Mouse (Mus musculus) bone marrow macrophage, adult 2 months (primary cell): ENCODE measurements around the gene Nmt1. TPM values are rescaled to one million over a fixed set of nuclear protein-coding genes. Genes with fewer than 3 reads are reported as not detected.
A peak's percentile ranks its signal among the peaks of the same experiment; 100 is the strongest.

Source experiments
- H3K27ac ChIP-seq: 2 replicates; pipeline ENCODE4 v1.5.1; 2012; ENCODE audit warnings: low read depth, low read length; ENCODE audit not compliant: insufficient read depth
- H3K4me1 ChIP-seq: 2 replicates; pipeline ENCODE4 v1.6.1; 2012; ENCODE audit warnings: low read length; ENCODE audit not compliant: control insufficient read depth, insufficient read depth
- H3K4me3 ChIP-seq: 2 replicates; pipeline ENCODE4 v1.5.1; 2012; ENCODE audit warnings: mild to moderate bottlenecking, low read length, moderate library complexity; ENCODE audit not compliant: insufficient read depth
- CTCF ChIP-seq: IDR thresholded peaks from 2 replicates; pipeline ENCODE4 v1.5.1; 2012; ENCODE audit warnings: low read depth, mild to moderate bottlenecking, low read length, moderate library complexity
- POLR2A ChIP-seq: IDR thresholded peaks from 2 replicates; pipeline ENCODE4 v1.6.1; 2012; ENCODE audit warnings: mild to moderate bottlenecking, low read depth, low read length, borderline replicate concordance
- polyA plus RNA-seq: library from polyadenylated mRNA; stranded (reverse); fragments of >200 nt; gene quantifications from 2 replicates; pipeline ENCODE4 v1.2.4, GENCODE M21; 2012; ENCODE audit not compliant: missing spikeins, insufficient read depth, insufficient read length

Nmt1 gene
- polyA plus RNA-seq, result 69.2 and 82.6 TPM in 2 replicates

DNA sequence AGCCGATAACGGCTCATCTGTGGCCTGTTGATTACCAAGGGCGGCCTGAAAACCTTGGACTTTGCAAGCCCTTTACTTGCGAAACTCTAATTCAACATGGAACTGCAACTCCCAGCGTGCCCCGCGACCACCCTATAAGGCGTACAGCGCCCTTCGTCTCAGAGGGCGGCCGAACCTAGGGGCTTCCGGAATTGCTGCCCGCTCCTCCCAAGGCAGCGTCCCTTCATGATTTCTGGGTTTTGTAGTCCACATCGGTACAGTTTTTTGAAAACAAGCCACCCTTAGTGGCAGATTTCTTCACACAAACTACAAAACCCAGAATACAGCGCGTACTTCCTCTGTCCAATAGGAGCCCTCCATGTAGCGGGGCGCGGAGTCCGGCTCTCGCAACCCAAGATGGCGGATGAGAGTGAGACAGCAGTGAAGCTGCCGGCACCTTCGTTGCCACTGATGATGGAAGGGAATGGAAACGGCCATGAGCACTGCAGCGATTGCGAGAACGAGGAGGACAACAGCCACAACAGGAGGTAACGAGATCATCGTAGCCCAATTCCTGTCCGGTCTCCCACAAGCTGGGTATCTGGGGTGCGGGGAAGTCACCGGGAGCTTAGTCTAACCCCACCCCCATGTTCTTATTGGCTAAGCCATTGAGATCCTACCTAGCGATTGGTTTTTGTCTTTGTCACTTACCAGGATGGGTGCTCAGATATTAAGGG, at the start of gene Nmt1, which contains the start of gene Dcakd:
Gene Nmt1, plus strand, starts transcription at position 15 of the 716 bp plus-strand sequence.
Gene Dcakd, minus strand, starts transcription at position 158 of the 716 bp plus-strand sequence.
- peak within 1 kb of the TSS; percentile 90 for H3K4me3 ChIP-seq
- peak within 1 kb of the TSS; percentile 96 for H3K27ac ChIP-seq
- TF ChIP-seq POLR2A (no peak; the same call in 1 of the 2 replicates), CTCF (no peak)
- peaks cover 55% of the 10 kb centered on the region for H3K4me1 ChIP-seq

DNA sequence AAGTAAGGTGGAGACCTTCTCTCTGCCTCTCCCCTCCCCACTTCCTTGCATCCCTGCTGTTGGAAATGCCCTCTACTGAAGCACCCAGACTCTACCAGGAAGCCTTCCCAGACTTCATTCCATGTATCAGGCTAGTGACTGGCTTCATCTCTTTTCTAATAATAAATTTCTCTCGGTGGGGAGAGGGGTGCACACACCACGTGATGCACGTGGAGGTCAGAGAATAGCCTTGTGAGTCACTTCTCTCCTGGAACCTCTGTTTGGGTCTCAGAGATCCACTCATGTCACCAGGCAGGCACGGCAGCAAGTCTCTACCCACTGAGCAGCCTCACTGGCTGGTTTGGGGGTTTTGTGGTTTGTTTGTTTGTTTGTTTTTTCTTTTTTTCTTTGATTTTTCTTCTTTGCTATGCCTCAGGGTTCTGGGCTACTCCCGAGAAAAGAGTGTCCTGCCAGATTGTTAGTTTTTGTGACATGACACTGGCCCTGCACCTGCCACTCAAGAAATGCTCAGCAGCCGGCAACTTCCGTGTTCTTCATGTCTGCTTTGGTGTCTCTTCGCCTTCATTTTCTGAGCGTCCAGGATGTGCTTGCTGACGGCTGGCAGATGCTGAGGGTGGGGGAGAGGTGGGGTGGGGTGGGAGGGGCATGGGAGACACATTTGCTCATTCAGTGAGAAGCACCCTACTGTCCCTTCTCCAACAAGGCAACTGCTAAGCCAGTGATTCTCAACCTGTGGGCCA, 46.7 kb upstream of the Nmt1 start:
- Histone ChIP-seq H3K4me1 (no peaks in the 10 kb centered on the region), H3K27ac (no peak overlapping the region), H3K4me3 (no peak overlapping the region)
- TF ChIP-seq POLR2A (no peak), CTCF (no peak)

DNA sequence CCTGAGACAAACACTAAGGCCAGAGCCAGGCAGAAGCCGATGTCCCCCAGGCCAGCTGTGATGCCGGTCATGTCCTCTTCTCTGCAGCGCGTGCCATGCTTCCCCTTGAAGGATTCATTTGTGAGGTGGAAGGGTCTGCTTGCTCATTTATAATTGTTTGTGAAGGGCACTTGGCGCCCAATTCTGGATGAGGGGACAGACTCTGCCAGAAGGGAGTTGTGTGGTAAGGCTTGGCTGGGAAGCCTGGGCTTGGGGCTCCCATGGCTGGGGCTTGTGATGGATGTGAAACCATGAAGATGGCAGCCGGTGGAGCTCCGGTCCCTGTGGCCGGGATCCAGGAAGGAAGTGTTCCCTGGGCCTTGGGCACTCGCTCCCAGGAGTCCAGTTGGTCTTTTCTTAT, 43.9 kb upstream of the Nmt1 start:
- H3K4me3 ChIP-seq, result no peak overlapping the region
- H3K4me1 ChIP-seq, result no peaks in the 10 kb centered on the region
- no peak overlapping the region for H3K27ac ChIP-seq
- TF ChIP-seq POLR2A, result no peak
- TF ChIP-seq CTCF, result no peak

DNA sequence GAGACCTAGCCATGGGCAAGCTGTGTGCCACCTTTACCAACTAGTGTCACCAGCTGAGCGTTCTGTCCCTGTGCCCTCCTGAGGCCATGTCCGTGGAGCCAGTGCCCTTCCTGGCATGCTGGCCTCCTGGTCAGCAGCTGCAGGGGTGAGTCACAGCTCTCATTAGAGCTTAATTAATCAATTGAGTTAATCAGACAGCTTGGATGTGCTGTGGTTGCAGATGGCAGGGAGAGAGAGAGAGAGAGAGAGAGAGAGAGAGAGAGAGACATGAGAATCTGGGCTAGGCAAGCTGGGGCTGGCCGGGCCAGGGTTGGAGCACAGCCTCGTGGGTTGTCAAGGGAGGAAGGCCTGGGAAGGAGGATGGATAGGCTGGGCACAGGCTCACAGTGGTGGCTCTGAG, 43.4 kb upstream of the Nmt1 start:
- Histone ChIP-seq H3K4me1 (no peaks in the 10 kb centered on the region), H3K4me3 (no peak overlapping the region), H3K27ac (no peak overlapping the region)
- no peak for TF ChIP-seq CTCF
- TF ChIP-seq POLR2A, result no peak

DNA sequence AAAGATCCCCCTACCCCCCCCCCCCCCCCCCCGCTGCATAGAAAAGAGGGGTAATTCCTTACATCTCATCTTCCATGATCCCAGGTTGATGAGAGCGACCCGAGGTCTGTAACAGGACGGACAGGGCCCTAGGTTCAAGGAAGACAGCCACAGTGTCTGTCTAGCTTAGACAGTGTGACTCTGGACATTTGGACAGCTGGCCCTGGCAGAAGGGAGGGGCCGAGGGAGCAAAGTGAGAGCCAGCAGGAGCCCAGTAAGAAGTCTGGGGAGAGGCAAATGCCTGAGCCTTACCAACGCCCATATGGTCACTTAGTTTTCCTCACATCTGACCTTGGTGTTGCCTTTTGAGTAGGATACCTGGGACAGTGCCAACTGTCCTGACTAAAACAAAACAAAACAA, 42.8 kb upstream of the Nmt1 start:
- H3K4me3 ChIP-seq, result no peak overlapping the region
- TF ChIP-seq CTCF, result no peak
- TF ChIP-seq POLR2A, result no peak
- no peak overlapping the region for H3K27ac ChIP-seq
- no peaks in the 10 kb centered on the region for H3K4me1 ChIP-seq

DNA sequence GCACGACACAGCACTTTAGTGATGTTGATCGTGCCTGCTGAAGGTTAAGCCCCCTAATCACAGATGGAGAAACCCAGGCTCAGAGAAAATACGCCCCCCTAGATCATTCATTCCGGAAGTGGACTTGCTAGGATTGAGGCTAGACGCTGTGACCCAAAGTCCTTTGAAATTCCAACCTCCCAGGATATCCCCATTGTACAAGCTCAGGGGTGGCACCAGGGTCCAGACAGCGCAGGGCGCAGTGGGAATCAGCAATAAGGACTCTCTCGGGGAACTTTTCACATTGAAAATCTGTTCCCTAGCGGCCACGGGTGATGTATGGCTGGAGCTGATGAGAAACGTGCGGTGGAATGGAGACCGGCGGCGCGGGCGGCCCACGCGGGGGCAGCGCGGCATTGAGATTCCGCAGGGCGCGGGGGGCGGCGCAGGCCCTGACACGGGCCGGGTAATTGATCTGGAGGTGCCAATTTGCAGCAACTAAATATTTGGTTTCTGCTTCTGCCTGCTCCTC, 38.3 kb upstream of the Nmt1 start:
- no peak for TF ChIP-seq CTCF
- no peak for TF ChIP-seq POLR2A
- H3K4me3 ChIP-seq, result peak overlapping the region; percentile 51

DNA sequence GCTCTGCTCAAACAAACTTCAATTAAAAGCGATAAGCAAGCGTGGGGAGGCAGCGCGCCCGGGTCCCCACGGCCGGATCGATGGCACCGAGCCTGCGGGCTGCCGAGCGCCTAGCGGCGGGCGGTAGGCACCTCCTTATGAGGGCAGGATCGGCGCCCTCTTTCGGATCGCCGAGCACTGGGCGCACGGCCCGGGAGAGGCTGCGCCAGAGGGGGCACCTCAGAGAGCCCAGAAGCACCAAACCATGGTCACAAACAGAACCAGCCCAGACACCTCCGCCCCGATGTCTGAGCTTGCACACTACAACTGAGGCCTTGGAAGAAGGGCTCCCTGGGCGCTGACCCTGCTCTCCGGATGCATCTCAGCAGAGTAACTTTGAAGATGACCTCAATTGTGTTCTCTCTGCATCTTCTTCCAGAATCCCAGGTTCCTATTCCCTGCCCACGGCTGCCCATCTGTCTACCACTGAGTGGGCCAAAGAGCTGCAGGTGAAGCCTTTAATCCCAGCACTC, 37.8 kb upstream of the Nmt1 start:
- no peaks in the 10 kb centered on the region for H3K4me1 ChIP-seq
- H3K27ac ChIP-seq, result no peak overlapping the region
- TF ChIP-seq POLR2A, result no peak
- no peak for TF ChIP-seq CTCF
- peak overlapping the region; percentile 51 for H3K4me3 ChIP-seq

More for the DNA sequence above, 38.3 kb upstream of the Nmt1 start:
- no peaks in the 10 kb centered on the region for H3K4me1 ChIP-seq
- no peak overlapping the region for H3K27ac ChIP-seq

DNA sequence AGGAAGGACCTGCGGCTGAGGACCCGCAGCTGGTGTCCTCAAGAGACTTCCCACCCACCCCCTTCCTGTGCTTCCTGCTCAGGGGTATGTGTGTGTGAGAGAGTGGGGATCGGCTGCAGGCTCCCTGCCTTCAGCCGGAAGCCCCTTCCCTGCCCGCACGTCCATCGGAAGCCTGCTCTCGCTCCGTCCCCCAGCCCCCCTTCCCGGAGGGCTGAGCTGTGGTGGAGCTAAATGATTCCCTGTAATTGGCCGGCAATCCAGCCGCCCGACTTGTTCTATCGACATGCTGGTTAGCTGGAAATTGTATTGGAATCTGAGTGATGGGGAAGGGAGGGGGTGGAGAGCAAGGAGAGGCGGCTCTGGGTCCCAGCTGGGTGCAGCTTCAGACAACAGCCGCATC, 36.3 kb upstream of the Nmt1 start:
- H3K4me1 ChIP-seq, result no peaks in the 10 kb centered on the region
- H3K4me3 ChIP-seq, result no peak overlapping the region
- no peak for TF ChIP-seq POLR2A
- TF ChIP-seq CTCF, result no peak
- H3K27ac ChIP-seq, result no peak overlapping the region

DNA sequence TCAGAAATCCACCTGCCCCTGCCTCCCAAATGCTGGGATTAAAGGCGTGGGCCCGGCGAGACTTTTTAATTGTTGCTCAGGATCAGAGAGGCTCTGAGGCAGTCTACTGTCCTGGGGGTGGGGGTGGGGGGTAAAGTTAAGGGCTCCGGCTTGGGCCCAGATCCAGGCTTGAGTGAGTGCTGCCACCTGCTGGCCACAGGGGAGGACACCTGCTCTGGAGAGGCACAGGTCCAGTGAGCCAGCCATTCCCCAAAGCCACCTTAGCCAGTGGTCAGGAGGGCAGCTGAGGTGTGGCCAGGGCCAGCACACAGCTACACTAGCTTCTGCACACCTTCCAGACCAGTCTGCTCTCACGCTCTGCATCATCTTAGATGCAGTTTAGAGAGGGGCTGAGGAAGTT, 35.0 kb upstream of the Nmt1 start:
- Histone ChIP-seq H3K27ac (no peak overlapping the region), H3K4me3 (no peak overlapping the region), H3K4me1 (no peaks in the 10 kb centered on the region)
- TF ChIP-seq POLR2A (no peak), CTCF (peak; percentile 66; the same call in 1 of the 2 replicates)
